Mouse (Mus musculus) neural tube, embryonic 15.5 days (tissue): ENCODE data around the gene Map3k13. TPM values are rescaled to one million over a fixed set of nuclear protein-coding genes. Genes with fewer than 3 reads are reported as not detected.
"Not testable (repeated sequence)": the region's sequence is repeated elsewhere in the genome, so short reads cannot be mapped to it uniquely, and the experiment has no call there.

Source experiments
- ATAC-seq: fragments of 200-750 bp; cut with Nextera tagmentation; 2 replicates; pipeline ENCODE4 v1.8.0; 2017; ENCODE audit warnings: mild to moderate bottlenecking, moderate TSS enrichment, moderate library complexity; ENCODE audit not compliant: low FRiP score
- H3K27ac ChIP-seq: fragments of 300-500 bp; sonication (generic); replicated peaks from 2 replicates; pipeline ENCODE4 v1.5.1; 2015; ENCODE audit warnings: mild to moderate bottlenecking, inconsistent platforms
- H3K27me3 ChIP-seq: fragments of 300-500 bp; sonication (generic); replicated peaks from 2 replicates; pipeline ENCODE4 v1.6.1; 2015; ENCODE audit warnings: inconsistent platforms
- H3K36me3 ChIP-seq: fragments of 300-500 bp; sonication (generic); 2 replicates; pipeline ENCODE4 v1.6.1; 2015; ENCODE audit warnings: inconsistent platforms
- H3K4me1 ChIP-seq: fragments of 300-500 bp; sonication (generic); 2 replicates; pipeline ENCODE4 v1.6.1; 2015; ENCODE audit warnings: inconsistent platforms
- H3K4me2 ChIP-seq: fragments of 300-500 bp; sonication (generic); 2 replicates; pipeline ENCODE4 v1.6.1; 2015; ENCODE audit warnings: inconsistent platforms, mild to moderate bottlenecking, moderate library complexity
- H3K4me3 ChIP-seq: fragments of 300-500 bp; sonication (generic); replicated peaks from 2 replicates; pipeline ENCODE4 v1.5.1; 2015; ENCODE audit warnings: mild to moderate bottlenecking, inconsistent platforms
- H3K9ac ChIP-seq: fragments of 300-500 bp; sonication (generic); replicated peaks from 2 replicates; pipeline ENCODE4 v1.6.1; 2015; ENCODE audit warnings: mild to moderate bottlenecking, inconsistent platforms
- H3K9me3 ChIP-seq: fragments of 300-500 bp; sonication (generic); replicated peaks from 2 replicates; pipeline ENCODE4 v1.6.1; 2016; ENCODE audit warnings: inconsistent platforms
- WGBS: fragments of 180-500 bp; shearing (Covaris S2); methylation state at CpG from one replicate; pipeline ENCODE4 v1.1.7; 2015; ENCODE audit warnings: mixed read lengths; 5-methylcytosine and 5-hydroxymethylcytosine counted together
- polyA plus RNA-seq: library from polyadenylated mRNA; unstranded; fragments of >200 nt; fragmentation: Nextera tagmentation; extraction: Ambion mirVana; gene quantifications from 2 replicates; pipeline ENCODE4 v1.2.1, GENCODE M21; 2015

Gene Map3k13
- polyA plus RNA-seq, 1 experiment from 2014 or later, result 5.7 TPM

GRCm38 (mm10) chr16:21787516-21788353, 6.4 kb upstream of the Map3k13 start, which contains the start of gene Ehhadh:
Gene Ehhadh, minus strand, starts transcription at chr16:21787807.
- 6% methylated on average over 28 of the region's 28 CpGs for WGBS
- peak within 1 kb of the TSS; percentile 54 for H3K9ac ChIP-seq
- H3K4me3 ChIP-seq, result peak within 1 kb of the TSS; percentile 55
- H3K27me3 ChIP-seq, result no peaks in the 10 kb centered on the region
- no peaks in the 10 kb centered on the region for H3K36me3 ChIP-seq
- H3K4me2 ChIP-seq, result peak within 1 kb of the TSS; percentile 84
- peak; percentile 91 for ATAC-seq
- H3K27ac ChIP-seq, result peak within 1 kb of the TSS; percentile 56
- H3K4me1 ChIP-seq, result peaks cover 14% of the 10 kb centered on the region
- no peaks in the 10 kb centered on the region for H3K9me3 ChIP-seq

- H3K27ac ChIP-seq, result no peak overlapping the region
- H3K4me2 ChIP-seq, result no peak overlapping the region
- 58% methylated on average over 3 of the region's 3 CpGs for WGBS
- H3K36me3 ChIP-seq, result no peaks in the 10 kb centered on the region
- no peaks in the 10 kb centered on the region for H3K27me3 ChIP-seq
- H3K9ac ChIP-seq, result no peak overlapping the region
- H3K4me1 ChIP-seq, result peaks cover 18% of the 10 kb centered on the region
- ATAC-seq, result no peak
- H3K9me3 ChIP-seq, result no peaks in the 10 kb centered on the region
- no peak overlapping the region for H3K4me3 ChIP-seq
These were observed 5.6 kb upstream of the Map3k13 start for GRCm38 (mm10) chr16:21788581-21788980.

- WGBS, result 92% methylated on average over 2 of the region's 2 CpGs
- no peak for ATAC-seq
These were observed 5.0 kb upstream of the Map3k13 start for GRCm38 (mm10) chr16:21789180-21789579.

GRCm38 (mm10) chr16:21790469-21790868, 3.7 kb upstream of the Map3k13 start:
- H3K4me2 ChIP-seq, result no peak overlapping the region
- no peaks in the 10 kb centered on the region for H3K9me3 ChIP-seq
- no peak overlapping the region for H3K9ac ChIP-seq
- no peak for ATAC-seq
- no peaks in the 10 kb centered on the region for H3K27me3 ChIP-seq
- 13% methylated on average over 1 of the region's 1 CpGs for WGBS
- H3K4me3 ChIP-seq, result no peak overlapping the region
- H3K27ac ChIP-seq, result no peak overlapping the region
- H3K36me3 ChIP-seq, result no peaks in the 10 kb centered on the region
- H3K4me1 ChIP-seq, result peaks cover 25% of the 10 kb centered on the region

More at GRCm38 (mm10) chr16:21789180-21789579, 5.0 kb upstream of the Map3k13 start:
- H3K4me2 ChIP-seq, result no peak overlapping the region
- peaks cover 19% of the 10 kb centered on the region for H3K4me1 ChIP-seq
- H3K27me3 ChIP-seq, result no peaks in the 10 kb centered on the region
- no peaks in the 10 kb centered on the region for H3K36me3 ChIP-seq
- no peak overlapping the region for H3K27ac ChIP-seq
- H3K9ac ChIP-seq, result no peak overlapping the region
- no peaks in the 10 kb centered on the region for H3K9me3 ChIP-seq
- H3K4me3 ChIP-seq, result no peak overlapping the region

GRCm38 (mm10) chr16:21791779-21792178, 2.4 kb upstream of the Map3k13 start:
- Histone ChIP-seq H3K9ac (no peak overlapping the region), H3K27me3 (no peaks in the 10 kb centered on the region), H3K4me1 (peaks cover 31% of the 10 kb centered on the region), H3K4me2 (no peak overlapping the region), H3K36me3 (no peaks in the 10 kb centered on the region), H3K27ac (no peak overlapping the region), H3K4me3 (no peak overlapping the region), H3K9me3 (no peaks in the 10 kb centered on the region)
- 76% methylated on average over 3 of the region's 3 CpGs for WGBS
- no peak for ATAC-seq

GRCm38 (mm10) chr16:21793080-21793810, 901 bp upstream of the Map3k13 start:
- Histone ChIP-seq H3K9ac (peak overlapping the region; percentile 89), H3K4me3 (peak overlapping the region; percentile 95), H3K4me2 (peak overlapping the region; percentile 81), H3K27ac (peak overlapping the region; percentile 93; the same call in 1 of the 2 replicates), H3K4me1 (peaks cover 17% of the 10 kb centered on the region)
- H3K27me3 ChIP-seq, H3K36me3 ChIP-seq, H3K9me3 ChIP-seq: not testable (repeated sequence)
- ATAC-seq, result peak; percentile 11
- 49% methylated on average over 2 of the region's 2 CpGs for WGBS

GRCm38 (mm10) chr16:21794697-21795045, 525 bp downstream of the Map3k13 start:
- under 1% methylated on average over 14 of the region's 14 CpGs for WGBS

GRCm38 (mm10) chr16:21795071-21795470, 925 bp downstream of the Map3k13 start:
- peak overlapping the region; percentile 81 for H3K4me2 ChIP-seq
- peak overlapping the region; percentile 95 for H3K4me3 ChIP-seq
- no peak overlapping the region for H3K27ac ChIP-seq
- ATAC-seq, result no peak
- H3K27me3 ChIP-seq, result no peaks in the 10 kb centered on the region
- WGBS, result 12% methylated on average over 5 of the region's 5 CpGs
- no peaks in the 10 kb centered on the region for H3K9me3 ChIP-seq
- peaks cover 17% of the 10 kb centered on the region for H3K4me1 ChIP-seq
- peaks cover 6% of the 10 kb centered on the region for H3K36me3 ChIP-seq
- peak overlapping the region; percentile 30; the same call in 1 of the 2 replicates for H3K9ac ChIP-seq

More at GRCm38 (mm10) chr16:21794697-21795045, 525 bp downstream of the Map3k13 start:
- Histone ChIP-seq H3K9ac (peak overlapping the region; percentile 89), H3K9me3 (no peaks in the 10 kb centered on the region), H3K36me3 (peaks cover 6% of the 10 kb centered on the region), H3K4me1 (peaks cover 17% of the 10 kb centered on the region), H3K27me3 (no peaks in the 10 kb centered on the region), H3K4me2 (peak overlapping the region; percentile 81), H3K4me3 (peak overlapping the region; percentile 95), H3K27ac (peak overlapping the region; percentile 93)
- ATAC-seq, result peak; percentile 16

GRCm38 (mm10) chr16:21804258-21804657, 10.1 kb downstream of the Map3k13 start:
- no peak overlapping the region for H3K27ac ChIP-seq
- H3K4me1 ChIP-seq, result no peaks in the 10 kb centered on the region
- H3K36me3 ChIP-seq, result peaks cover 39% of the 10 kb centered on the region
- WGBS, result 83% methylated on average over 1 of the region's 1 CpGs
- H3K27me3 ChIP-seq, result no peaks in the 10 kb centered on the region
- no peaks in the 10 kb centered on the region for H3K9me3 ChIP-seq
- no peak overlapping the region for H3K9ac ChIP-seq
- no peak overlapping the region for H3K4me2 ChIP-seq
- no peak for ATAC-seq
- H3K4me3 ChIP-seq, result no peak overlapping the region

GRCm38 (mm10) chr16:21806892-21807291, 12.7 kb downstream of the Map3k13 start:
- no peak for ATAC-seq
- Histone ChIP-seq H3K27ac (no peak overlapping the region), H3K4me1 (no peaks in the 10 kb centered on the region), H3K4me3 (no peak overlapping the region), H3K36me3 (peaks cover 32% of the 10 kb centered on the region), H3K4me2 (no peak overlapping the region), H3K9me3 (no peaks in the 10 kb centered on the region), H3K27me3 (no peaks in the 10 kb centered on the region), H3K9ac (no peak overlapping the region)
- 93% methylated on average over 1 of the region's 1 CpGs for WGBS

- WGBS, result 88% methylated on average over 7 of the region's 7 CpGs
These were observed 13.6 kb downstream of the Map3k13 start for GRCm38 (mm10) chr16:21807786-21808185.

More at GRCm38 (mm10) chr16:21807786-21808185, 13.6 kb downstream of the Map3k13 start:
- not testable (repeated sequence) for H3K4me3 ChIP-seq, H3K4me2 ChIP-seq, ATAC-seq, H3K27ac ChIP-seq, H3K27me3 ChIP-seq, H3K4me1 ChIP-seq, H3K9ac ChIP-seq, H3K9me3 ChIP-seq
- H3K36me3 ChIP-seq, result peaks cover 31% of the 10 kb centered on the region
